Mouse (Mus musculus) heart, adult 2 months (tissue): ENCODE data around the gene Fgfr2. TPM values are rescaled to one million over a fixed set of nuclear protein-coding genes. Genes with fewer than 3 reads are reported as not detected.

Experiments used
- DNase-seq, 2 experiments: peaks; one replicate each; pipeline ENCODE4 v3.0.0; 2021
- H3K27ac ChIP-seq: fragments of 200-600 bp; 2 replicates; pipeline ENCODE4 v1.8.1; 2022
- H3K27me3 ChIP-seq: fragments of 200-500 bp; 2 replicates; pipeline ENCODE4 v1.6.1; 2012; ENCODE audit warnings: mild to moderate bottlenecking, low read length, inconsistent platforms, mixed read lengths; ENCODE audit not compliant: control insufficient read depth, insufficient read depth
- H3K36me3 ChIP-seq: fragments of 200-500 bp; 2 replicates; pipeline ENCODE4 v1.6.1; 2012; ENCODE audit warnings: low read length, inconsistent platforms; ENCODE audit not compliant: control insufficient read depth, insufficient read depth
- H3K4me1 ChIP-seq: fragments of 200-500 bp; 2 replicates; pipeline ENCODE4 v1.6.1; 2011; ENCODE audit warnings: low read length; ENCODE audit not compliant: control insufficient read depth, insufficient read depth
- H3K4me3 ChIP-seq: fragments of 200-600 bp; 2 replicates; pipeline ENCODE4 v1.8.1; 2022
- H3K79me2 ChIP-seq: fragments of 200-500 bp; replicated peaks from 2 replicates; pipeline ENCODE4 v1.6.1; 2012; ENCODE audit warnings: mild to moderate bottlenecking, inconsistent platforms, low read length, moderate library complexity, mixed read lengths; ENCODE audit not compliant: control insufficient read depth, insufficient read depth
- H3K9ac ChIP-seq: fragments of 200-500 bp; 2 replicates; pipeline ENCODE4 v1.6.1; 2012; ENCODE audit warnings: low read depth, mild to moderate bottlenecking, control low read depth, inconsistent platforms, low read length, mixed read lengths
- CTCF ChIP-seq: fragments of 200-600 bp; IDR thresholded peaks from 2 replicates; pipeline ENCODE4 v1.8.1; 2022; ENCODE audit warnings: antibody characterized with exemption, mild to moderate bottlenecking, moderate library complexity
- EP300 ChIP-seq: fragments of 200-500 bp; IDR thresholded peaks from 2 replicates; pipeline ENCODE4 v1.6.1; 2011; ENCODE audit warnings: low read depth, low read length, control low read depth; ENCODE audit not compliant: insufficient read depth
- POLR2A ChIP-seq: fragments of 200-500 bp; IDR thresholded peaks from 2 replicates; pipeline ENCODE4 v1.6.1; 2011; ENCODE audit warnings: mild to moderate bottlenecking, low read depth, low read length, control low read depth; ENCODE audit not compliant: insufficient read depth
- WGBS: fragments of 180-500 bp; shearing (Covaris S2); methylation state at CpG from one replicate; pipeline ENCODE4 v1.1.7; 2018; 5-methylcytosine and 5-hydroxymethylcytosine counted together
- intact Hi-C: fragments of 180-260 bp; cut with DNase I; formaldehyde crosslinking; loops from one replicate; pipeline ENCODE4 v1.15.1; 2025
- microRNA-seq, 2 experiments: library from miRNA; unstranded; fragments of <30 nt; microRNA quantifications; one replicate each; pipeline ENCODE4 v1.2.0; 2021
- polyA plus RNA-seq: library from polyadenylated mRNA; depleted of rRNA; stranded (reverse); fragments of >200 nt; gene quantifications from 2 replicates; pipeline ENCODE4 v1.2.3, GENCODE M21; 2012; rRNA removed
- total RNA-seq, 2 experiments: library from RNA; stranded (reverse); gene quantifications; 2 replicates each; pipeline ENCODE4 v1.2.3; 2021

The Fgfr2 gene
- total and polyA plus RNA-seq, 3 experiments, result 1.1 to 2.0 (median 1.3) TPM

- Histone ChIP-seq H3K36me3 (no peaks in the 10 kb centered on the region), H3K4me1 (no peaks in the 10 kb centered on the region), H3K9ac (no peak overlapping the region), H3K27ac (no peak overlapping the region), H3K4me3 (no peak overlapping the region), H3K79me2 (no peaks in the 10 kb centered on the region), H3K27me3 (no peaks in the 10 kb centered on the region)
- no peak for TF ChIP-seq POLR2A
- no peak for TF ChIP-seq CTCF
- TF ChIP-seq EP300, result no peak
- WGBS, result 22% methylated on average over 2 of the region's 2 CpGs
- DNase-seq, result no peak
- intact Hi-C loops, result no loop called here
Measured at GRCm38 (mm10) chr7:130121507-130121906, 3001.6 kb downstream of the Fgfr2 start.

- H3K4me1 ChIP-seq, result no peaks in the 10 kb centered on the region
- no peaks in the 10 kb centered on the region for H3K27me3 ChIP-seq
- WGBS, result 57% methylated on average over 6 of the region's 6 CpGs
- DNase-seq, result no peak
- H3K27ac ChIP-seq, result no peak overlapping the region
- H3K9ac ChIP-seq, result no peak overlapping the region
- intact Hi-C loops, result no loop called here
- no peaks in the 10 kb centered on the region for H3K36me3 ChIP-seq
- no peak overlapping the region for H3K4me3 ChIP-seq
- TF ChIP-seq EP300 (no peak), CTCF (no peak), POLR2A (no peak)
- H3K79me2 ChIP-seq, result no peaks in the 10 kb centered on the region
Measured at GRCm38 (mm10) chr7:130119466-130119865, 3003.7 kb downstream of the Fgfr2 start.

GRCm38 (mm10) chr7:130118726-130119125 lies 3004.4 kb downstream of the Fgfr2 start:
- Histone ChIP-seq H3K27me3 (no peaks in the 10 kb centered on the region), H3K9ac (no peak overlapping the region), H3K36me3 (no peaks in the 10 kb centered on the region), H3K4me1 (no peaks in the 10 kb centered on the region), H3K79me2 (no peaks in the 10 kb centered on the region), H3K27ac (no peak overlapping the region), H3K4me3 (no peak overlapping the region)
- TF ChIP-seq CTCF, result no peak
- intact Hi-C loops, result no loop called here
- no peak for DNase-seq
- WGBS, result 53% methylated on average over 4 of the region's 4 CpGs

GRCm38 (mm10) chr7:130117466-130118123 lies 3005.6 kb downstream of the Fgfr2 start:
- H3K4me3 ChIP-seq, result no peak overlapping the region
- DNase-seq, result no peak
- WGBS, result 52% methylated on average over 4 of the region's 4 CpGs
- H3K4me1 ChIP-seq, result no peaks in the 10 kb centered on the region
- no peak overlapping the region for H3K9ac ChIP-seq
- TF ChIP-seq EP300 (no peak), POLR2A (no peak), CTCF (no peak)
- no peaks in the 10 kb centered on the region for H3K79me2 ChIP-seq
- H3K27ac ChIP-seq, result no peak overlapping the region
- H3K36me3 ChIP-seq, result no peaks in the 10 kb centered on the region
- no peaks in the 10 kb centered on the region for H3K27me3 ChIP-seq
- intact Hi-C loops, result no loop called here

GRCm38 (mm10) chr7:130114436-130114835 lies 3008.7 kb downstream of the Fgfr2 start:
- Histone ChIP-seq H3K27ac (no peak overlapping the region), H3K4me3 (no peak overlapping the region), H3K36me3 (no peaks in the 10 kb centered on the region), H3K79me2 (no peaks in the 10 kb centered on the region), H3K9ac (no peak overlapping the region), H3K4me1 (no peaks in the 10 kb centered on the region), H3K27me3 (no peaks in the 10 kb centered on the region)
- no peak for TF ChIP-seq CTCF
- no peak for TF ChIP-seq EP300
- TF ChIP-seq POLR2A, result no peak
- intact Hi-C loops, result no loop called here
- WGBS, result 24% methylated on average over 4 of the region's 4 CpGs
- peak in 1 of 2 experiments; percentile 32 for DNase-seq

Small RNAs within 50 kb of the gene (microRNA-seq; reads per million reads assigned to microRNA genes)
- 0 to 0.56 reads per million in 2 experiments for gene Mir7061

Other genes with a start within 250 kb of the Fgfr2 start
- 10 to 100 TPM; 31.5 to 37.2 TPM for gene Zranb1, start 192.2 kb downstream of the Fgfr2 start, total RNA-seq
- 8.2 and 17.6 TPM in 2 replicates for gene Zranb1, start 192.2 kb downstream of the Fgfr2 start, polyA plus RNA-seq
- gene Ctbp2, start 1.0 kb upstream of the Fgfr2 start, total RNA-seq, result 10 to 100 TPM; 28.1 to 28.3 TPM
- 22.8 and 28.5 TPM in 2 replicates for gene Ctbp2, start 1.0 kb upstream of the Fgfr2 start, polyA plus RNA-seq